Mouse (Mus musculus) left cerebral cortex, postnatal 14 days (tissue): ENCODE data around the gene Bcor. TPM values are rescaled to one million over a fixed set of nuclear protein-coding genes. Genes with fewer than 3 reads are reported as not detected.

Source experiments
- DNase-seq, 2 experiments: peaks; one replicate each; pipeline ENCODE4 v3.0.0; 2021 to 2022; ENCODE audit warnings: low spot score in 2 of 2, mixed read lengths in 1 of 2
- intact Hi-C: fragments of 180-260 bp; cut with DNase I; formaldehyde crosslinking; loops from one replicate; pipeline ENCODE4 v1.15.1; 2025
- total RNA-seq, 2 experiments: library from RNA; stranded (reverse); gene quantifications; 2 replicates each; pipeline ENCODE4 v1.2.3; 2021

Gene Bcor
- total RNA-seq, 2 experiments from 2014 or later, result 27.1 to 27.4 TPM

DNA sequence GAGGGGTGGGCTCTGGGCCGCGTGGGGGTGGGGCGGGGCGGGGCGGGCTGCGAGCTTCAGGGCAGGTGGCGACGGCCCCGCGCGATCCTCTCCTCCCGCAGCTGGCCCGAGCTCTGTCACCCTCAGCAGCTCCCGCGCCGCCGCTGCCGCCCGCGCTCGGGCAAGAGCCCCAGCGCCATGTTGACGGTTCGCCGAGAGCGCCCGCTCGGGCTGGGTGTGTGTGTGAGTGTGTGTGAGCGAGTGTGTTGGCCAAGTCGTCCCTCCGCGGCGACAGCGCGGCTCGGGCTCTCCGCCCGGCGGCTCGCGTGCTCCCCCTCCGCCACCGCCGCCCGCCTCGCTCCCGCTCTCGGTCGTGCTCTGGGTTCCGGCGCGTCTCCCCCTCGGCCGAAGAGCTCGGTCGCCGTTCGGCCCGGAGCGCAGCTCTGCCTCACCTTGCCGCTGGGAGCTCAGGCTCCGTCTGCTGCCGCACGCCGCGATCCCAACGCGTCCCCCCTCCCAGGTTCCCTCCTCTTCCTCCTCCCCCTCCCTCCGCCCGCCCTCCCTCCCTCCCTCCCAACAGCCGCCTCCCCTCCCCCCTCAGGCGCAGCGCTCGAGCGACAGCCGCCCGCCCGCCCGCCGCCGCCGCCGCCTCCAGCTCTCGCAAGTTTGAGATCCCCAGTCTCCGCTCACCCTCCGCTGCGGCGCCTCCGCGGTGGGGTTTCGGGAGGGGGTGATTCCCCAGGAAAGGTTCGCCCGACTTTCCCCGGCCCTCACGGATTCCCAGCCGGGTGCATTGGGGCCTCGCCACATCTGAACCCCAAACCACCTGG, 79.9 kb downstream of the Bcor start:
- intact Hi-C loops, result loop anchor here (10.0 kb wide), 1 partner anchor 175 kb away; no protein-coding TSS in a partner anchor
- DNase-seq, result peak in 1 of 2 experiments; percentile 19

DNA sequence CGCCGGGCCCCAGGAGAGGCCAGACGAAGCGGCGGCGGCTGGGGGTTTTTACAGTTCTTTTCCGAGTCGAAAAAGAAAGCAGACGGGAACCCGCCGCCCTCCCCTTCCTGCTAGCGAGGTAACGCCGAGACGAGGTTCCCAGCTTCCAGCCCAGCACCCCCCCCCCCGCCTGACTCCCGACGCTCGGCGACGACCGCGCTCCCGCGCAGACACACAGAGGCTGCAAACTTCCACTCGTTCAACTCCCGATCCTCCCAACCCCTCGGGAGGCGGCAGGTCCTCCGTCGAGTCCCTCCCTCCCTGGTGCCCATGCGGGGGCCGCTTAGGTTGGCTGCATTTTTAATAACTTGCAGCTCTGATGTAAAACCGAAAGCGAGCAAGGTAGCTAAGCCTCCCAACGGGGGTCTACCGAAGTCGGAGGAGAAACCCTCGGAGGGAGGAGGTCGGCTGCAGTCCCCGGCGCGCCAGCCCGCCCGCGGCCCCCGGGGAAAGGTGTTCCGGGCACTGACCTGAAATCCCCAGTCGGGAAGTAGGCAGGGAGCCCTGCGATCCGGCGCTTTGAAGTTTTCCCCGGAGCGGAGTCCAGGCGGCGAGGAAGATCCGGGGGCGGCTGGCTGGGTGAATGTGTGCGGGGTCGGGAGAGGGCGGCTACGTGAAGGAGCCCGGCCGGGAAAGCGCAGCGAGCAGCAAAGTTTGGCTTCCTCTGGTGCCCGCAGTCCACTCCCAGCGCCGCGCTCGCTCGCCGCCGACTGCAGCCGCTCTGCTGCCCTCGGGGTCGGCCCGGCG, 80.7 kb downstream of the Bcor start:
- intact Hi-C loops, result loop anchor here (5.0 to 10.0 kb wide), 5 partner anchors 58 to 452 kb away; no protein-coding TSS in a partner anchor
- peak in 1 of 2 experiments; percentile 26 for DNase-seq

DNA sequence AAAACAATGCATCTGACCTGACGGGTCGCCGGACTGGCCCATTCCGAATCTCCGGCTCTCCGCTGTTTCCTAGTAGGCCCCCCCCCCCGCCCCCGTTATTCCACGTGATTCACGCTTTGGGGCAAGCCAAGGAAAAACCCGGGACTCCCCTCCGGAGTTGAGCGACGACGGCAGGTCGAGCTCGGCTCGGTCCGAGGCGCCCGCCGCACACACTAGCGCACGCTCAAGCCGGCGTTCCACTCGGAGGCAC, 81.2 kb downstream of the Bcor start:
- no peak for DNase-seq
- intact Hi-C loops, result loop anchor here (5.0 kb wide), 4 partner anchors 58 to 452 kb away; no protein-coding TSS in a partner anchor

DNA sequence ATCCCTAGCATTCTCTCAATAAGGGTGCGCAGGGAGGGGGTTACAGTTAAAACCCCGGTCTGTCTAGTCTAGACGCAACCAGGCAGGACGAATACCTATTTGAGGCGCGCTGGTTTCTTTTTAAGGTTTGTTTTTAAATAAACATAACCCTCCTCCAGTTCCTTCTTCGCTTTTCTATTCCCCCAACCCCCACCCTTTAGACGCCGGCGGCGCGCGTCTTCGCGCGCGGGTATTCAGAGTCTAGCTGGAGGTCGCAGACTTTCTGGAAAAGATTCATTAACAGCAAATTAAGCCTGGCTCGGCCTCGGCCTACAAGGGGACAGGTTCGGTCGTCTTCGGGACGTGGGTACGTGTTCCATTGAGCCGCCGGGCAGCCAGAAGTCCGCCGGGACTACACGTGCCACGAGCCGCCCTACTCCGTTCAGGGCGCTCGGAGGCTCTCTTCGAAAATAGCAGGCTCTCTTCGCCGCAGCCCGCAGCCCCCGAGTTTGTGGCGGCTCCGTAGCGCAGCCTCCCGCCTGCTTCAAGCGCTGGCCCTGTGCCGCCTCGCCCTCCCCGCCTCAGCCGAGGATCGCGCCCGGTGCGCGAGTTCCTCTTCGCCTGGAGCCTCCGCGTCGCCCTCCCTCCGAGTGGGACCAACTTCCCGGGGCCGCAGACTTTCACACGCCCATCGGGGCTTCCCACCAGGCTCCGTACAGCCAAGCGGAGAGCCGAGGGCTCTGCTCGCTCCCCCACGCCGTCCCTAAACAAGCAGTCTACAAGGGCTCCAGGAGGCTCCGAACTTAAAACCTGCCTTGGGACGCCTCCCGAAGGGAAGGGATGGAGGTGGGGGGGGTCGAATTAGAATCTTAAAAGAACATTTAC, 81.7 kb downstream of the Bcor start:
- peak in 1 of 2 experiments; percentile 30 for DNase-seq
- intact Hi-C loops, result loop anchor here (5.0 kb wide), 4 partner anchors 59 to 451 kb away; no protein-coding TSS in a partner anchor

- no peak for DNase-seq
- intact Hi-C loops, result loop anchor here (5.0 kb wide), 4 partner anchors 60 to 450 kb away; no protein-coding TSS in a partner anchor
Observed at GRCm38 (mm10) chrX:12077601-12077980, 82.6 kb downstream of the Bcor start.

DNA sequence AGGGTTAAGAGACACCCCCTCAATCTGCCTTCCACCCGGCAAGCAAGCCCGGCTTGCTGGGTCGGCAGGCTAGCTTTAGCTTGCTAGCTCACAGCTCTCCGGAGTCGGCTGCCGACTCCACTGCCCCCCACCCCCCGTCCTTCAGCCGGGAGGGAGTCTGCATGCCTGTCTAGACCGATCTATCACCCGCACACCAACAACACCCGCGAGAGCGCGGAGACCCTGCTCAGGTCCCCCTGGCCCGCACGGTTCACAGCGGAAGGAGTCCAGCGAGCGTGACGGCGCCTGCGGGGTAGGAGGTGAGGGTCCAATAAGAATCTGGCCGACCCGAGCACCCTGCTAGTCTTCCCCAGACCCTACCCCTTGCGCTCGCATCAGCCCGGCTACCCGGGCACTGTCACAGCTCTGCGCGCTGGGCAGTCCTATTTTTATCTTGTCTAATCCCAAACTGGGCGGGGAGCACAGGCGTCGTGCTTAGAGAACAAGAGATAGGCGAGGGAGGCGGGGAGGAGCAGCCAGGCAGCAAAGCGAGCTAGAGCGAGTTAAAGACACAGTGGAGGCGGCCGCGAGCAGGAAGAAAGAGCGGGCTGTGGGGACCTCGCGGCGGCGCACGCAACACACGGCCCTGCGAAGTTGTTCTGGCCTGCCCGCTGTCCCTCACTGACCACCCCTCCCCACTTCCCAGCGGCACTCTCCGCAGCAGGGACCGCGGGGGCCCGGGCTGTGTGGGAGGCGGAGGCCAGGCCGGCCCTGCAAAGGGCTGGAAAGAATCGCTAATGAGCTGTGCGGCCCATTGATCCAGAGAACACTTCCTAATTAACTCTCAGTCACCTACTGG, 83.2 kb downstream of the Bcor start:
- intact Hi-C loops, result loop anchor here (5.0 kb wide), 4 partner anchors 60 to 450 kb away; no protein-coding TSS in a partner anchor
- DNase-seq, result peak; percentile 55 to 67

DNA sequence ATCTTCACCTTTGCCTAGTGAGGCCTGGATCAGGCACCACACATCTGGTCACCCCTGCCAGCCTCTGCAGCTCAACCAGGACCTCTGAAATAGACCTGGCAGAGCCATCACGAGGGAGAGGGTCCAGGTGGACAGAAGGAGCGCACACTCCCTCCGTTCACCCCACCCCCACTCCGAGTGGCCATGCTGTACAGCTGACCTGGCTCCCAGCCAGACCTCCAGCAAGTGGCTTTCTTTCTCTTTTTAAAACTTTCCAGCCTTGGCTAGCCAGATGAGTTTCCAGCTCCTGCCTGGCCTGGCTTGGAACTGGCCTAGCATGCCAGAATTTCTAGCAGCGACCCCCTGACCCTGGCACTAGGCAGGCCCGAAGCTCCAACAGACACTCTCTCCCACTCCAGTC, 87.4 kb downstream of the Bcor start:
- no peak for DNase-seq
- intact Hi-C loops, result no loop called here

DNA sequence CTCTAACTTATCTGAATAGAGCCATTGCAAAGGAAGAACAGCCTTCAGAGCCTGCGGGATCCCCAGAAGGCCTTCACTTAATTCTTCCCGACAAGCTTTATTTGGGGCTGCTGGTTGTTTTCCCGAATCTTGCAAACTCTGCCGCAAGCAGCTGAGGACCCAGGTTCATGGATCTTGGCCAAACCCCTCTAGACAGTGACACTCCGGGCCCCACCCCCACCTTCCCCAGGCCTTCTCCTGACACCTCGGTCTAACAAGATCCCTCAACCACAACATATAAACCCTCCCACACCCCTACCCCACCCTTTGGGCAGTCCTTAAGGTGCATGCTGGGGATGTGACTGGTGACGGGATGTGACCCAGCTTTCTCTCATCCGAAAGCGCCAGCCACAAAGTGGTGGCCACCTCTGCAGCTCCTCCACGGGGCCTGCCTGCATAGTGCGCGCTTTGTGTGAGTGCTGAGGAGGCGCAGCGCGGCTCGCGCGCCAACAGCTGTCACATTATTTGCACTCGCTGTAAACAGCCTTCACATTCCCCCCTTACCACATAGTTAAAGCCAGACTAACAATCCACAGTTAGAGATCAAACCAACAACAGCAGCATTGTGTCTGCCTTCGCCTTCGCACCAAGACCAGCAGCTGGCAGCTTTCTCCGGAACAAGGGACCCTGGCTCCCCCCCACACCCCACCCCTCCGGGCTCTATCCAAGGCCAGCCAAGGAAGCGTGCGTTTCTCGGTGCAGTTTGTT, 91.0 kb downstream of the Bcor start:
- DNase-seq, result peak; percentile 35 to 41
- intact Hi-C loops, result loop anchor here (5.0 kb wide), 1 partner anchor 67 kb away; no protein-coding TSS in a partner anchor

DNA sequence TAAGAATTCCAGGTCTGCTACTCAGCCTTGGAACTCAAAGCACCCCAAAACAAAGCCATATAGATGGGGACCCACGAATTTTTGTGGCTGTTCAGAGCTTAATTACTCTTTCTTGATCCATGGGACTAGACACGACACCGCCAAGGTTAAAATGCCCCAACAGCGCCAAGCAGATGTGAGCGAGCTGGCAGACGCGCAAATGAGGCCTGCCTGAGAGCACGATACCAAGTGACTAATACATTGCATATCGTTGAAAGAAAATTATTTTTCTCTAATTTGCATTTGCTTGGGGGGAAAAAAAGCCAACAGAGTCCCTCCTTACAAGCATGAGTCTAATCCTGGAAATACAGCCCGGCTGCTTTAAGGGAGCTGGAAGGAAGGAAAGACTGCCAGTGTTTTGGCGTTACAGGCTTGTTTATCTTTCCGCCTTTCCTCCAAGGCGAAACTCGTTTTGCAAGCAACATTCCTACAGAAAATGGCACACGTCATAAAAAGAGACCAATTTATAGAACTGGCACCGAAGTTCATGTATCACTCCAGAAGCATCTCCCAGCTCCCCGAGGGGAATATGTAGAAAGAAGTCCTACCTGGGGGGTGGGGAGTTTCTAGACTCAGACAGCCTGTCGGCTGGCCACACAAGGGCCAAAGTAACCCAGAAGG, 92.2 kb downstream of the Bcor start:
- no peak for DNase-seq
- intact Hi-C loops, result loop anchor here (5.0 kb wide), 1 partner anchor 66 kb away; no protein-coding TSS in a partner anchor

DNA sequence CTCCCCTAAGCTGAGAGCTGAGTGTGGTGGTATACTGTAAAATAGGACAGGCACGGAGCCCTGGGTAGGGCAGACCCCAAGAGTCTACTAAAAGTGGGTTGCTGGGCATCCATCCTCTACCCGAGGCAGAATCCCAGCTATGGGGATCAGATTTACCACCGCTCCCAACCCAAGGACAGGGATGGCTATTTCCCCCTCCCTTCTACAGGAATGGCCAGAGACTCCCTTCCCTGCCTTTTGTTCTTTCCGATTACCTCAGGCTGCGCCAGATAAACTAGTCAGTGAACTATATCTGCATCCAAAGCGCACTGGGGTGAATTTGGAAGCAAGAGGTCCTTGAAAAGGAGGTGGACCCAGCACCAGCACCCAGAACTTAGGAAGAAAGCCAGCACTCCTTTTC, 93.1 kb downstream of the Bcor start:
- intact Hi-C loops, result loop anchor here (5.0 kb wide), 1 partner anchor 65 kb away; no protein-coding TSS in a partner anchor
- no peak for DNase-seq

GRCm38 (mm10) chrX:12065782-12066181, 94.4 kb downstream of the Bcor start:
- no peak for DNase-seq
- intact Hi-C loops, result loop anchor here (5.0 kb wide), 1 partner anchor 63 kb away; no protein-coding TSS in a partner anchor

DNA sequence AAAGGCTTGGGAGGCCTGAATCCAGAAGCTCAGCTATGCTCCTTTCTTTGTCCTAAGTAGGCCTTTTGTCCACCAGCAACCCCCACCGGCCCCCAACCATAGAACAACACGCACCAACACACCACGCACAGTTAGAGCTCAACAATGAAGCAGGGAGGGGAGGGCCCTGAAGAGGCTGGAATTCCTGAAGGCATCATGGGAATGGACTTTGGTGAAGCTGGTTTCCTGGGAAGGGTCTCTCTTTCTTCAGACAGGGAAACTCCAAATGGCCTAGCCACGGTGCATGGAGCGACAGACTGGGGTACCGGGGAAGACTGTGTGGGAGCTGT, 97.3 kb downstream of the Bcor start:
- intact Hi-C loops, result no loop called here
- no peak for DNase-seq

- no peak for DNase-seq
- intact Hi-C loops, result no loop called here
Observed at GRCm38 (mm10) chrX:12062121-12062931, 97.8 kb downstream of the Bcor start.

GRCm38 (mm10) chrX:12060848-12061247, 99.3 kb downstream of the Bcor start:
- intact Hi-C loops, result no loop called here
- no peak for DNase-seq

DNA sequence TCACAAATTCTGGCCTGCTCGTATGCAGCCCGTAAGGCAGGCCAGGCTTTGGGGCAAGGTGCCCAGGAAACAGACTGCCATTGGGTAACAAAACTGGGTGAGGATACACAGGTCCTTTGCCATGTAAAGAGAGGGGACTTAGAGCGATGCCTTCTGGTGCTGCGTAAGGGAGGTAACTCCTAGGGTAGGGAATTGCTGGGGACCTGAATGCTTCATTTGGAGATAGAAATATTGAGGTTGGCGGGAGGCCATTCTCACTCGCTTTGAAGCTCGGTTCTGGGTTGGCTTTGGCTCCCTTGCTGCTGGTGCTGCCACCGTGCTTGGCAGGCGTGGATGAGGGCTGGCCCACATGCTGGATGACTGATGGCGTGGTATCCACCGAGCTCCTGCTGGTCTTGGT, 102.9 kb downstream of the Bcor start:
- DNase-seq, result no peak
- intact Hi-C loops, result no loop called here

- DNase-seq, result no peak
- intact Hi-C loops, result no loop called here
Observed at GRCm38 (mm10) chrX:12053315-12053914, 106.7 kb downstream of the Bcor start.
